Mouse (Mus musculus) E14TG2a.4 (cell line): ENCODE measurements around the gene Atp7b.
A peak's percentile ranks its signal among the peaks of the same experiment; 100 is the strongest.

Experiments
- H3K27me3 ChIP-seq: 2 replicates; pipeline ENCODE4 v1.6.1; 2014; ENCODE audit warnings: low read length, control low read depth; ENCODE audit not compliant: insufficient read depth
- H3K36me3 ChIP-seq: 2 replicates; pipeline ENCODE4 v1.6.1; 2014; ENCODE audit warnings: low read length, control low read depth; ENCODE audit not compliant: insufficient read depth
- H3K4me1 ChIP-seq: replicated peaks from 2 replicates; pipeline ENCODE4 v1.6.1; 2014; ENCODE audit warnings: low read depth, low read length, control low read depth
- H3K4me3 ChIP-seq: replicated peaks from 2 replicates; pipeline ENCODE4 v1.5.1; 2014; ENCODE audit warnings: mild to moderate bottlenecking, low read length
- H3K9me3 ChIP-seq: 2 replicates; pipeline ENCODE4 v1.6.1; 2014; ENCODE audit warnings: low read length, control low read depth
- CTCF ChIP-seq: conservative IDR thresholded peaks from 2 replicates; pipeline ENCODE4 v1.5.1; 2014; ENCODE audit warnings: low read length
- NANOG ChIP-seq: IDR thresholded peaks from 2 replicates; pipeline ENCODE4 v1.6.1; 2014; ENCODE audit warnings: borderline replicate concordance, low read length, mixed read lengths
- POU5F1 ChIP-seq: IDR thresholded peaks from 2 replicates; pipeline ENCODE4 v1.6.1; 2014; ENCODE audit warnings: low read length, borderline replicate concordance

Atp7b gene

DNA sequence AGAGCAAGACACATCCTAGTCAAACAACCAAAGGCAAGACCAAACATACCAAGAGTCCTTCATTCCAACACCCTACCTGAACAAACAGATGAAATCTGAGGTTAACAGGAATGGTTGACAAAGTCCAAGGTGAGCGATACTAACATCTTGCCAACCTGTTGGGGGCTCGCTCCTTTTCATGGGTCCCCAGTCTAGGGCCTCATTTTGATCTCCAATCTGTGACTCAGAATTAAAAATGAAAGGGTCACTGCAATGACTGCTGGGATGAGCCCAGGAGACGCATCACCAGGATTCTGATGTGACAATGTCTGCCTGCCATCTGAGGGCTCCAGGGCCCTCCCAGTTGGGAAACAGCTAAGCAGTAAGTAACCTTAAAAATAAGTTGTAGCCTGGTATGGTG lies 90.6 kb downstream of the Atp7b start, which contains the start of gene Ccdc70:
Gene Ccdc70 (plus strand): TSS at position 301 of the 400 bp plus-strand sequence.
- TF ChIP-seq NANOG: no peak
- TF ChIP-seq CTCF: no peak
- TF ChIP-seq POU5F1: no peak
- no peaks in the 10 kb centered on the region; the same call in 1 of the 2 replicates for H3K9me3 ChIP-seq
- no peaks in the 10 kb centered on the region for H3K36me3 ChIP-seq
- H3K27me3 ChIP-seq: no peaks in the 10 kb centered on the region; the same call in 1 of the 2 replicates
- no peak within 1 kb of the TSS for H3K4me3 ChIP-seq
- no peaks in the 10 kb centered on the region for H3K4me1 ChIP-seq

GRCm38 (mm10) chr8:21966646-21967045 lies 93.5 kb downstream of the Atp7b start:
- Histone ChIP-seq H3K4me1 (no peaks in the 10 kb centered on the region), H3K9me3 (no peaks in the 10 kb centered on the region), H3K36me3 (no peaks in the 10 kb centered on the region), H3K27me3 (no peaks in the 10 kb centered on the region), H3K4me3 (no peak overlapping the region)
- TF ChIP-seq CTCF (no peak), POU5F1 (no peak), NANOG (no peak)

GRCm38 (mm10) chr8:21958414-21958813 lies 101.7 kb downstream of the Atp7b start, which contains the start of gene Fam90a1a:
TSS of gene Fam90a1a (plus strand) at chr8:21958714.
- peaks cover 7% of the 10 kb centered on the region for H3K4me1 ChIP-seq
- H3K9me3 ChIP-seq: peaks cover 9% of the 10 kb centered on the region; the same call in 1 of the 2 replicates
- no peak within 1 kb of the TSS for H3K4me3 ChIP-seq
- no peaks in the 10 kb centered on the region for H3K27me3 ChIP-seq
- TF ChIP-seq NANOG (no peak), POU5F1 (no peak), CTCF (no peak)
- H3K36me3 ChIP-seq: no peaks in the 10 kb centered on the region

DNA sequence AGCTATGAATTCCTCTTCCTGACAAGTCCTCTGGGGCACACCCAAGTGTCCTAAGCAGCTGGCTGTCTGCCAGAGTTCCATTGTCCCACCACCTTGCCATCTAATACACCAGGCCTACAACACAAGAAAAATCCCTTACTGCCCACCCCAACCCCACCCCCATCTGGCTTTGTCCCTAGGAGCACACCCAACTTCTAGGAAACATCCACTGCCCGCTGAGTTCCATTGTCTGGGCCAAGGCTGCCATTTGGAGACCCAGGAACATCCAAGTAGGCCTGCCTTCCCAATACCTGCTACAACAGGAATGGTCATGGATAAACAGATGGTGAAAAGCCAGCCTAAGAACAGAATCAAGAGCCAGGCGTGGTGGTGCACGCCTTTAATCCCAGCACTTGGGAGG lies 103.8 kb downstream of the Atp7b start:
- H3K36me3 ChIP-seq: no peaks in the 10 kb centered on the region
- no peak overlapping the region for H3K4me3 ChIP-seq
- H3K4me1 ChIP-seq: peaks cover 7% of the 10 kb centered on the region
- no peaks in the 10 kb centered on the region for H3K27me3 ChIP-seq
- no peak for TF ChIP-seq POU5F1
- TF ChIP-seq NANOG: peak; percentile 27; the same call in 1 of the 2 replicates
- peaks cover 9% of the 10 kb centered on the region; the same call in 1 of the 2 replicates for H3K9me3 ChIP-seq

- Histone ChIP-seq H3K27me3 (no peaks in the 10 kb centered on the region), H3K4me1 (peaks cover 7% of the 10 kb centered on the region), H3K36me3 (no peaks in the 10 kb centered on the region), H3K4me3 (no peak overlapping the region), H3K9me3 (peaks cover 9% of the 10 kb centered on the region; the same call in 1 of the 2 replicates)
- peak; percentile 76 for TF ChIP-seq CTCF
- no peak for TF ChIP-seq NANOG
- TF ChIP-seq POU5F1: no peak
These were observed 104.8 kb downstream of the Atp7b start for GRCm38 (mm10) chr8:21955321-21955720.

DNA sequence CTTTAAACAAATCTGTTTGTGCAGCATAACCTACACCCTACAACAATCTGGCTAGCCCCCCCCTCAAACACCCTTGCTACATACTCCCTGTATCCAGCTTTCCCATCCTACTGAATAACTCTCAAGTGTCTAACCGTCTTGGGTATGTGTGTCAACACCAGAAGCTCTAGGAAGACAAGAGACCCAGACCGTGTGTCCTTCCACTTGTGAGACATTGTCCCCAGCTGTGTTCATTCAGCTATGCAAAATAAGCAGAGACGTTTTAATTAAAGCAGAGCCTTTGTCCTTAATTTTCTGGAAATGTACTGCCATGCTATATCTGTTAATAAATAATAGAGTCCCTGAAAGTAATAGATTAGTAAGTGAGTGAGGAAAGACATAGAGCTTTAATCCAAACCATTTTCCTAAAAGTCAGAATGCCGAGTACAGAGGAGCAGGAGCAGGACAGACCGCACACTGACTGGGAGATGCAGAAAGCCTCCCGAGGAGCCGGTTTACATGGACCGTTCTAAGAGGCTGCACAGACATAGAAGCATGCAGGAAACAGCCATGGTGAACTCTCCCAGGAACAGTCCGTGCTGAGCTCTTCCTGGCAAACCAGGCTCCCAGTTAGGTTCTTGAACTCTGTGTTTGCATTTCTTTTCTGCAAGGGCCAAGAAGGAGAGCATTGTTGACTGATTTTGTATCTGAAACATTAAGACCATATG lies 112.6 kb downstream of the Atp7b start:
- no peaks in the 10 kb centered on the region for H3K4me1 ChIP-seq
- H3K9me3 ChIP-seq: no peaks in the 10 kb centered on the region
- no peaks in the 10 kb centered on the region for H3K27me3 ChIP-seq
- TF ChIP-seq CTCF (no peak), NANOG (no peak), POU5F1 (no peak)
- no peak overlapping the region for H3K4me3 ChIP-seq
- no peaks in the 10 kb centered on the region for H3K36me3 ChIP-seq

- no peaks in the 10 kb centered on the region for H3K27me3 ChIP-seq
- H3K4me1 ChIP-seq: no peaks in the 10 kb centered on the region
- H3K4me3 ChIP-seq: no peak within 1 kb of the TSS
- no peaks in the 10 kb centered on the region for H3K9me3 ChIP-seq
- no peaks in the 10 kb centered on the region for H3K36me3 ChIP-seq
- TF ChIP-seq POU5F1 (no peak), CTCF (no peak), NANOG (no peak)
These were observed 113.6 kb downstream of the Atp7b start, which contains the start of gene Defb13 for GRCm38 (mm10) chr8:21946462-21946861. TSS of gene Defb13 (plus strand) at chr8:21946762.
